Mouse (Mus musculus): ENCODE measurements around the gene Prrx2. TPM values are rescaled to one million over a fixed set of nuclear protein-coding genes. Genes with fewer than 3 reads are reported as not detected.
"Not testable (repeated sequence)": the region's sequence is repeated elsewhere in the genome, so short reads cannot be mapped to it uniquely, and the experiment has no call there.

The Prrx2 gene
- polyA plus RNA-seq, 1 experiment from 2014 or later, result 2.9 TPM

GRCm38 (mm10) chr2:30915933-30916332, 81.2 kb downstream of the Prrx2 start:
- WGBS, result 84% methylated on average over 6 of the region's 6 CpGs
- not testable (repeated sequence) for H3K27ac ChIP-seq (ENCODE audit: low read depth, low read length); DNase-seq (ENCODE audit: low spot score)

DNA sequence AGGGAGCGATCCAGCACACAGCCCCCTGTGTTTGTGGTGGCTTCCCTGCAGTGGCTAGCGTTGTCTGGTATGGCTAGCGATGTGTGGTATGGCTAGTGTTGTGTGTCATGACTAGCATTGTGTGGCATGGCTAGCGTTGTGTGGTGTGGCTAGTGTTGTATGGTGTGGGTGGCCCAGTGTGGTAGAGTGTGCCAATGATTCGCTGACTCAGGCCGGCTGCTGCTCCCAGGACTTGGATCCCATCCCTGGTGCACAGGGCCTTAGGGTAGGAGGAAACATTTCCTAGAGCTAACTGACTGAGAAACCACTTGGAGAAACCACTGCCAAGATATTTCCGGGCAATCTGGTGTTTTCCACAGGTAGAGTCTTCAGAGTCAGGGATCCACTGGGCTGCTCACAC, 82.9 kb downstream of the Prrx2 start:
- Histone ChIP-seq H3K27me3 (replicated peaks; ENCODE audit: control insufficient read depth, insufficient read depth, low read length) (no peaks in the 10 kb centered on the region), H3K9me3 (replicated peaks; ENCODE audit: control insufficient read depth, low read length) (no peaks in the 10 kb centered on the region), H3K4me3 (ENCODE audit: low read depth, low read length) (no peak overlapping the region), H3K9ac (ENCODE audit: low read length) (no peak overlapping the region), H3K27ac (ENCODE audit: low read depth, low read length) (no peak overlapping the region), H3K36me3 (ENCODE audit: control insufficient read depth, insufficient read depth, low read length) (no peaks in the 10 kb centered on the region), H3K4me2 (ENCODE audit: low read length) (no peak overlapping the region), H3K4me1 (ENCODE audit: control insufficient read depth, insufficient read depth, low read length) (no peaks in the 10 kb centered on the region)
- 86% methylated on average over 7 of the region's 7 CpGs for WGBS
- ATAC-seq (no peak), DNase-seq (ENCODE audit: low spot score) (no peak)

More at GRCm38 (mm10) chr2:30915933-30916332, 81.2 kb downstream of the Prrx2 start:
- not testable (repeated sequence) for ATAC-seq; H3K9ac ChIP-seq (ENCODE audit: low read length); H3K4me3 ChIP-seq (ENCODE audit: low read depth, low read length); H3K36me3 ChIP-seq (ENCODE audit: control insufficient read depth, insufficient read depth, low read length); H3K4me1 ChIP-seq (ENCODE audit: control insufficient read depth, insufficient read depth, low read length); H3K4me2 ChIP-seq (ENCODE audit: low read length); H3K9me3 ChIP-seq (replicated peaks; ENCODE audit: control insufficient read depth, low read length); H3K27me3 ChIP-seq (replicated peaks; ENCODE audit: control insufficient read depth, insufficient read depth, low read length)

- no peak overlapping the region for H3K27ac ChIP-seq (ENCODE audit: low read depth, low read length)
- H3K4me2 ChIP-seq (ENCODE audit: low read length), result no peak overlapping the region
- H3K9me3 ChIP-seq (replicated peaks; ENCODE audit: control insufficient read depth, low read length), result no peaks in the 10 kb centered on the region
- no peak overlapping the region for H3K4me3 ChIP-seq (ENCODE audit: low read depth, low read length)
- ATAC-seq (no peak), DNase-seq (ENCODE audit: low spot score) (no peak)
- H3K4me1 ChIP-seq (ENCODE audit: control insufficient read depth, insufficient read depth, low read length), result no peaks in the 10 kb centered on the region
- WGBS, result 54% methylated on average over 6 of the region's 6 CpGs
- no peak overlapping the region for H3K9ac ChIP-seq (ENCODE audit: low read length)
- no peaks in the 10 kb centered on the region for H3K36me3 ChIP-seq (ENCODE audit: control insufficient read depth, insufficient read depth, low read length)
- H3K27me3 ChIP-seq (replicated peaks; ENCODE audit: control insufficient read depth, insufficient read depth, low read length), result no peaks in the 10 kb centered on the region
Measured at GRCm38 (mm10) chr2:30918126-30918525, 83.4 kb downstream of the Prrx2 start.

- Histone ChIP-seq H3K4me3 (ENCODE audit: low read depth, low read length) (no peak overlapping the region), H3K4me2 (ENCODE audit: low read length) (no peak overlapping the region), H3K9ac (ENCODE audit: low read length) (no peak overlapping the region), H3K27me3 (replicated peaks; ENCODE audit: control insufficient read depth, insufficient read depth, low read length) (no peaks in the 10 kb centered on the region), H3K9me3 (replicated peaks; ENCODE audit: control insufficient read depth, low read length) (no peaks in the 10 kb centered on the region), H3K4me1 (ENCODE audit: control insufficient read depth, insufficient read depth, low read length) (no peaks in the 10 kb centered on the region), H3K27ac (ENCODE audit: low read depth, low read length) (no peak overlapping the region), H3K36me3 (ENCODE audit: control insufficient read depth, insufficient read depth, low read length) (no peaks in the 10 kb centered on the region)
- no peak for DNase-seq (ENCODE audit: low spot score)
- WGBS, result 61% methylated on average over 8 of the region's 8 CpGs
- ATAC-seq, result no peak
Measured at GRCm38 (mm10) chr2:30918780-30919329, 84.1 kb downstream of the Prrx2 start.

GRCm38 (mm10) chr2:30920216-30920615, 85.4 kb downstream of the Prrx2 start:
- Histone ChIP-seq H3K4me3 (ENCODE audit: low read depth, low read length) (no peak overlapping the region), H3K27me3 (replicated peaks; ENCODE audit: control insufficient read depth, insufficient read depth, low read length) (no peaks in the 10 kb centered on the region), H3K36me3 (ENCODE audit: control insufficient read depth, insufficient read depth, low read length) (no peaks in the 10 kb centered on the region), H3K27ac (ENCODE audit: low read depth, low read length) (no peak overlapping the region), H3K9ac (ENCODE audit: low read length) (no peak overlapping the region), H3K4me2 (ENCODE audit: low read length) (no peak overlapping the region), H3K9me3 (replicated peaks; ENCODE audit: control insufficient read depth, low read length) (no peaks in the 10 kb centered on the region), H3K4me1 (ENCODE audit: control insufficient read depth, insufficient read depth, low read length) (no peaks in the 10 kb centered on the region)
- ATAC-seq (no peak), DNase-seq (ENCODE audit: low spot score) (no peak)
- WGBS, result 89% methylated on average over 7 of the region's 7 CpGs

- ATAC-seq (no peak), DNase-seq (ENCODE audit: low spot score) (no peak)
- Histone ChIP-seq H3K27me3 (replicated peaks; ENCODE audit: control insufficient read depth, insufficient read depth, low read length) (no peaks in the 10 kb centered on the region), H3K4me1 (ENCODE audit: control insufficient read depth, insufficient read depth, low read length) (no peaks in the 10 kb centered on the region), H3K9ac (ENCODE audit: low read length) (no peak overlapping the region), H3K27ac (ENCODE audit: low read depth, low read length) (no peak overlapping the region), H3K36me3 (ENCODE audit: control insufficient read depth, insufficient read depth, low read length) (no peaks in the 10 kb centered on the region), H3K4me2 (ENCODE audit: low read length) (no peak overlapping the region), H3K9me3 (replicated peaks; ENCODE audit: control insufficient read depth, low read length) (no peaks in the 10 kb centered on the region), H3K4me3 (ENCODE audit: low read depth, low read length) (no peak overlapping the region)
- WGBS, result 67% methylated on average over 3 of the region's 3 CpGs
Measured at GRCm38 (mm10) chr2:30923099-30923498, 88.3 kb downstream of the Prrx2 start.

- WGBS, result 81% methylated on average over 4 of the region's 4 CpGs
- Histone ChIP-seq H3K9me3 (replicated peaks; ENCODE audit: control insufficient read depth, low read length) (no peaks in the 10 kb centered on the region), H3K36me3 (ENCODE audit: control insufficient read depth, insufficient read depth, low read length) (no peaks in the 10 kb centered on the region), H3K4me3 (ENCODE audit: low read depth, low read length) (no peak overlapping the region), H3K27ac (ENCODE audit: low read depth, low read length) (no peak overlapping the region), H3K9ac (ENCODE audit: low read length) (no peak overlapping the region), H3K4me2 (ENCODE audit: low read length) (no peak overlapping the region), H3K27me3 (replicated peaks; ENCODE audit: control insufficient read depth, insufficient read depth, low read length) (no peaks in the 10 kb centered on the region), H3K4me1 (ENCODE audit: control insufficient read depth, insufficient read depth, low read length) (no peaks in the 10 kb centered on the region)
- DNase-seq (ENCODE audit: low spot score) (no peak), ATAC-seq (no peak)
Measured at GRCm38 (mm10) chr2:30925181-30925580, 90.4 kb downstream of the Prrx2 start.

DNA sequence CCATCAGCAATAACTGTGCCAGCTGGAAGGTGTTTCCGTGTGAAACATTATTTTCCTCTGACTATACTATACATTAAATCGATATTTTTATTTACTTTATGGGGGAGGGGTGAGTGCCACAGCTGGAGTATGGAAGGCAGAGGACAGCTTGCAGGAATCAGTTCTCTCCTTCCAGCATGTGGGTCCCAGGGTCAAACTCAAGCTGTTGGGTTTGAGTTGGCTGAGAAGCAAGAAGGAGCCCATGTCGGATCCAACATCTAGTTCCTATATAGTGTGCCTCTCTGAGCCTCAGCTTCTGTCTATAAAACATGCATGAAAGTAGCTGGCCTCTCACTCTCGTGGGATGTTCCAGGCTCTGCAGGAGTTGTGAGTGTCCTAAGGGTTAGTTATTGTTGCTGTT, 91.6 kb downstream of the Prrx2 start:
- H3K4me1 ChIP-seq (ENCODE audit: control insufficient read depth, insufficient read depth, low read length), result no peaks in the 10 kb centered on the region
- H3K36me3 ChIP-seq (ENCODE audit: control insufficient read depth, insufficient read depth, low read length), result no peaks in the 10 kb centered on the region
- no peak overlapping the region for H3K4me2 ChIP-seq (ENCODE audit: low read length)
- WGBS, result 85% methylated on average over 4 of the region's 4 CpGs
- H3K9ac ChIP-seq (ENCODE audit: low read length), result no peak overlapping the region
- H3K4me3 ChIP-seq (ENCODE audit: low read depth, low read length), result no peak overlapping the region
- ATAC-seq (no peak), DNase-seq (ENCODE audit: low spot score) (no peak)
- no peak overlapping the region for H3K27ac ChIP-seq (ENCODE audit: low read depth, low read length)
- no peaks in the 10 kb centered on the region for H3K27me3 ChIP-seq (replicated peaks; ENCODE audit: control insufficient read depth, insufficient read depth, low read length)
- no peaks in the 10 kb centered on the region for H3K9me3 ChIP-seq (replicated peaks; ENCODE audit: control insufficient read depth, low read length)

DNA sequence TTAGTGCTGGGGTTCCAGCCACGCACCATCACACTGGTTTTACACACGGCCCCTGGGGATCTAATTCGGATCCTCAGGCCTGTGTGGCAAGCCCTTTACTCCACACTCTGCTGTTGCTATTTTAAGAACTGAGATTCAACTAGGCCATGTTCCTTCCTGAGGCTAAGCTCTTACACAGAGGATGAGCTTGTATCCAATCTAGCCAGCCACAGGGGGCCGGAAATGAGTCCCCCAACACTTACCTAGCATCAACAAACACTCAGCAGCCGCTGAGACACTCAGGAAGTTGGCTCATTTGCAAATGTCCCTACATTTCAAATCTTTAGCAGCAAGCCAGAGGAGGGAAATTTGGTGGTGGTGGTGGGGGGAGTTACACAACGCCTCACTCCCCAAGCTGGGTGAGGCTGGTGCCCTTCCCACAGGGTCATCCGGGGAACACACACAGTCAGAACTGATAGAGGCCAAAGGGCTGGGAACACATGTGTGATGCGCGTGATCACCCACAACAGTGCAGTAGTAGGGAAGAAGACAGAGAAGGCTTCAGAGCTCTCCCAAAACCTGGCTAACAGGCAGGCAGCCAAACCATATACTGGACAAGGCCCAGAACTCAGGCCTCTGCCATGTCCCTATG, 92.5 kb downstream of the Prrx2 start:
- no peak overlapping the region for H3K27ac ChIP-seq (ENCODE audit: low read depth, low read length)
- no peak for DNase-seq (ENCODE audit: low spot score)
- no peaks in the 10 kb centered on the region for H3K27me3 ChIP-seq (replicated peaks; ENCODE audit: control insufficient read depth, insufficient read depth, low read length)
- no peaks in the 10 kb centered on the region for H3K9me3 ChIP-seq (replicated peaks; ENCODE audit: control insufficient read depth, low read length)
- H3K36me3 ChIP-seq (ENCODE audit: control insufficient read depth, insufficient read depth, low read length), result no peaks in the 10 kb centered on the region
- no peak overlapping the region for H3K4me2 ChIP-seq (ENCODE audit: low read length)
- H3K4me1 ChIP-seq (ENCODE audit: control insufficient read depth, insufficient read depth, low read length), result no peaks in the 10 kb centered on the region
- no peak for ATAC-seq
- no peak overlapping the region for H3K4me3 ChIP-seq (ENCODE audit: low read depth, low read length)
- 75% methylated on average over 9 of the region's 9 CpGs for WGBS
- H3K9ac ChIP-seq (ENCODE audit: low read length), result no peak overlapping the region
